Mouse (Mus musculus) midbrain, postnatal 0 days (tissue): ENCODE measurements around the gene Cacnb1. TPM values are rescaled to one million over a fixed set of nuclear protein-coding genes. Genes with fewer than 3 reads are reported as not detected.

Source experiments
- ATAC-seq: fragments of 200-750 bp; cut with Nextera tagmentation; 2 replicates; pipeline ENCODE4 v1.8.0; 2017; ENCODE audit warnings: moderate number of reproducible peaks, mild to moderate bottlenecking, moderate TSS enrichment, moderate library complexity; ENCODE audit not compliant: low FRiP score
- DNase-seq: peaks from one replicate; pipeline ENCODE4 v3.0.0-alpha.2; 2015; ENCODE audit warnings: low spot score
- H3K27ac ChIP-seq: fragments of 300-500 bp; sonication (generic); 2 replicates; pipeline ENCODE4 v1.5.1; 2014; ENCODE audit warnings: low read depth, mild to moderate bottlenecking, low read length, mixed read lengths
- H3K27me3 ChIP-seq: fragments of 300-500 bp; sonication (generic); 2 replicates; pipeline ENCODE4 v1.6.1; 2014; ENCODE audit warnings: low read length, control low read depth, mixed read lengths; ENCODE audit not compliant: insufficient read depth
- H3K36me3 ChIP-seq: fragments of 300-500 bp; sonication (generic); 2 replicates; pipeline ENCODE4 v1.6.1; 2014; ENCODE audit warnings: low read length, control low read depth, mixed read lengths; ENCODE audit not compliant: insufficient read depth
- H3K4me1 ChIP-seq: fragments of 300-500 bp; sonication (generic); 2 replicates; pipeline ENCODE4 v1.6.1; 2014; ENCODE audit warnings: mild to moderate bottlenecking, control low read depth, antibody characterized with exemption, low read length, mixed read lengths; ENCODE audit not compliant: insufficient read depth
- H3K4me2 ChIP-seq: fragments of 300-500 bp; sonication (generic); 2 replicates; pipeline ENCODE4 v1.6.1; 2014; ENCODE audit warnings: low read depth, mild to moderate bottlenecking, low read length, mixed read lengths; ENCODE audit not compliant: poor library complexity, severe bottlenecking
- H3K4me3 ChIP-seq: fragments of 300-500 bp; sonication (generic); 2 replicates; pipeline ENCODE4 v1.5.1; 2014; ENCODE audit warnings: low read depth, mild to moderate bottlenecking, low read length, moderate library complexity
- H3K9ac ChIP-seq: fragments of 300-500 bp; sonication (generic); replicated peaks from 2 replicates; pipeline ENCODE4 v1.6.1; 2014; ENCODE audit warnings: mild to moderate bottlenecking, low read length, moderate library complexity, mixed read lengths; ENCODE audit not compliant: poor library complexity, severe bottlenecking
- H3K9me3 ChIP-seq: fragments of 300-500 bp; sonication (generic); 2 replicates; pipeline ENCODE4 v1.6.1; 2016; ENCODE audit warnings: low read length, control low read depth
- CTCF ChIP-seq: IDR thresholded peaks from 2 replicates; pipeline ENCODE4 v1.5.1; 2016; ENCODE audit warnings: antibody characterized with exemption, mild to moderate bottlenecking
- WGBS: fragments of 180-500 bp; shearing (Covaris S2); extraction: QIAGEN DNeasy Blood & Tissue Kit; methylation state at CpG from one replicate; pipeline ENCODE4 v1.1.7; 2014; 5-methylcytosine and 5-hydroxymethylcytosine counted together
- polyA plus RNA-seq: library from polyadenylated mRNA; unstranded; fragments of >200 nt; fragmentation: Nextera tagmentation; extraction: Ambion mirVana; gene quantifications from 2 replicates; pipeline ENCODE4 v1.2.1, GENCODE M21; 2015
- total RNA-seq: library from RNA; depleted of rRNA; stranded (reverse); fragments of >200 nt; gene quantifications from 2 replicates; pipeline ENCODE4 v1.2.3, GENCODE M21; 2014

Gene Cacnb1
- total and polyA plus RNA-seq, 2 experiments from 2014 or later, result 63.2 to 96.4 TPM

GRCm38 (mm10) chr11:97960907-97961306, 61.9 kb downstream of the Cacnb1 start:
- H3K9me3 ChIP-seq, result no peaks in the 10 kb centered on the region
- no peak overlapping the region for H3K4me3 ChIP-seq
- 100% methylated on average over 1 of the region's 1 CpGs for WGBS
- TF ChIP-seq CTCF, result peak; percentile 59
- H3K4me2 ChIP-seq, result no peak overlapping the region
- DNase-seq (peak; percentile 9), ATAC-seq (no peak; the same call in 1 of the 2 replicates)
- H3K27me3 ChIP-seq, result no peaks in the 10 kb centered on the region
- H3K9ac ChIP-seq, result no peak overlapping the region
- H3K4me1 ChIP-seq, result peaks cover 8% of the 10 kb centered on the region; the same call in 1 of the 2 replicates
- no peak overlapping the region for H3K27ac ChIP-seq
- H3K36me3 ChIP-seq, result no peaks in the 10 kb centered on the region

DNA sequence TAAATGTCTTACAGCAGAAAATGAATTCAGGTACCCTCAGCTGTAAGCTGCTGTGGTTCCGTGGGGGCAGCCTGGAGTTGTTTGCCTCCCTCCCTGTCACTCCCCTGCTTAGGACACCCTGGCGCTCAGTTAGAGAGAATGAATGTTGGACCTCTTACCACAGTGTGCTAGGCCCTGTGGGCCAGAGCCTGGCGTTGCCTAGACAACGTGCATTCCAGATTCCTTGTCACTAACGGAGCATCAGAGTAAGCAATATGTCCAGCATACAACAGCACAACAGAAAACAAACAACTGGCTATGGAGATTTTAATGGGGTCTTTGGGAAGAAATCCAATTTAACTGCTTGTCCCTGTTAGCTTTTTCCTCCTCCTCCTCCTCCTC, 63.5 kb downstream of the Cacnb1 start:
- Histone ChIP-seq H3K4me2 (no peak overlapping the region), H3K4me3 (no peak overlapping the region), H3K27me3 (no peaks in the 10 kb centered on the region), H3K9ac (peak overlapping the region; percentile 39; the same call in 1 of the 2 replicates), H3K4me1 (peaks cover 14% of the 10 kb centered on the region; the same call in 1 of the 2 replicates), H3K9me3 (no peaks in the 10 kb centered on the region), H3K27ac (no peak overlapping the region), H3K36me3 (no peaks in the 10 kb centered on the region)
- TF ChIP-seq CTCF, result no peak
- peak; percentile 65 for DNase-seq
- ATAC-seq, result no peak
- 24% methylated on average over 5 of the region's 5 CpGs for WGBS

DNA sequence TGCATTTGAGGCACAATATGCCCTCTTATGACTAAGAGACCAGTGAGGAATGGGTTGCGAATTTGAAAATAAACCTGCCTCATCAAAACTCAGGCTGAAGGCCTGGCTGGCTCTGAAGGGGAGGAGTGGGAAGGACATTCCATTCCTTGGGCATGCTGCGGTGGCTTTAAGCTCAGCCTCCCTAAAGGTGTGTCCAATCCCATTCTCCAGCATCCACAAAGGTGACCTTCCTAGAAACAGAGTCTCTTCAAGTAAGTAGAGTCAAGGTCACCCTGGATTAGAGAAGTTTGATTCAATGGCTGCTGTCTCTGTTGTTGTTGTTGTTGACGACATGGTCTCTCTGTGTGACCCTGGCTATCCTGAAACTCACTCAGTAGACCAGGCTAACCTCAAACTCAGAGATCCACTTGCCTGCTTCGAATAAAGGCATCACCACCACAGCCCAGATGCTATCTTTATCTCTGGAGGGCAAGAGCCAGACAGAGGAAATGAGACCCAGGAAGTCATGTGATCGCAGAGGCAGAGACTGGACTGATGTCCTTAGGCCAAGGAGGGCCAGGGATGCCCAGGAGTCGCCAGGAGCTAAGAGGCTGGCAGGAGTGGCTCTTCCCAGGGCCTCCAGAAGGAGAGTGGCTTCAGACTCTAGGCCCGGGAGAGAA, 64.1 kb downstream of the Cacnb1 start:
- DNase-seq (no peak), ATAC-seq (no peak)
- Histone ChIP-seq H3K4me2 (no peak overlapping the region), H3K4me3 (no peak overlapping the region), H3K36me3 (no peaks in the 10 kb centered on the region), H3K9ac (peak overlapping the region; percentile 39; the same call in 1 of the 2 replicates), H3K9me3 (no peaks in the 10 kb centered on the region), H3K4me1 (peaks cover 14% of the 10 kb centered on the region; the same call in 1 of the 2 replicates), H3K27me3 (no peaks in the 10 kb centered on the region), H3K27ac (no peak overlapping the region)
- TF ChIP-seq CTCF, result no peak
- WGBS, result 77% methylated on average over 7 of the region's 7 CpGs

DNA sequence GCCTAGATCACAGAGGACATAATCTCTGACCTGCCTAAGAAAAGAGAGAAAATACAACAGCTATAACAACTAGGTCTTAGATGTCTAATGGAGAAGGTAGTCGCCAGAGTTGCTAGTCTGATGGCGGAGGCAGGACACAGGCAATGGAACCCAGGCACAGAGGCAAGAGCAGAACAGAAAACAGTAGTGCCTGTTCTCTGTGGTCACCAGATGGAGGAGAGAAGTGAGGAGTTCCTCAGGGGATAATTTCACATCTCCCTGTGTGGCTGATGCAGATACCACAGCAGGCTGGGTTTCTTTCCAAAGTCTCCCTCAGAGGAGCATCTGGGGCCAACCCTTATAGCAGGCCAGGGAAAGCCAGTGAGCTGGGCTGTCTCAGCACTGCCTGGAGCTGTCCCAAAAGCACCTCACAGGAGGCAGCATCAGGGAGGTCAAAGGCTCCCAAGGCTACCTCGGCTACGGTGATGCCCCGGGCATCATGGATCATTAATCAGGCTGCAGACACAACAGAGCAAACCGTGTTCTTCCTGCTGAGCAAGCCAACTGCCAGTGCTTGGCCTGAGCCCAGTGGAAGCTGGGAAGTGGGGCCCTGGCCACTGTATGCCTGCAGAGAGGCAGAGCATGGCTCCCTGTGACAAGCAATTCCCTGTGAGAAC, 65.8 kb downstream of the Cacnb1 start:
- Histone ChIP-seq H3K4me2 (no peak overlapping the region), H3K9ac (no peak overlapping the region), H3K27ac (no peak overlapping the region), H3K4me3 (no peak overlapping the region), H3K9me3 (no peaks in the 10 kb centered on the region), H3K4me1 (peaks cover 14% of the 10 kb centered on the region; the same call in 1 of the 2 replicates), H3K27me3 (no peaks in the 10 kb centered on the region), H3K36me3 (no peaks in the 10 kb centered on the region)
- peak; percentile 56 for DNase-seq
- no peak for ATAC-seq
- 52% methylated on average over 6 of the region's 6 CpGs for WGBS
- no peak for TF ChIP-seq CTCF

GRCm38 (mm10) chr11:97955915-97956314, 66.9 kb downstream of the Cacnb1 start:
- Histone ChIP-seq H3K4me1 (peaks cover 14% of the 10 kb centered on the region; the same call in 1 of the 2 replicates), H3K27ac (no peak overlapping the region; the same call in 1 of the 2 replicates)
- 0 out of 2 replicates have a peak, but pooled peaks have one; percentile 23 for ATAC-seq

More at GRCm38 (mm10) chr11:97955915-97956314, 66.9 kb downstream of the Cacnb1 start:
- no peak for TF ChIP-seq CTCF
- H3K4me3 ChIP-seq, result no peak overlapping the region
- no peak overlapping the region for H3K9ac ChIP-seq
- H3K36me3 ChIP-seq, result no peaks in the 10 kb centered on the region
- 27% methylated on average over 4 of the region's 4 CpGs for WGBS
- H3K9me3 ChIP-seq, result no peaks in the 10 kb centered on the region
- H3K27me3 ChIP-seq, result no peaks in the 10 kb centered on the region
- H3K4me2 ChIP-seq, result no peak overlapping the region
- DNase-seq, result peak; percentile 52
